Mouse (Mus musculus): ENCODE measurements around the gene Papola.
A peak's percentile ranks its signal among the peaks of the same experiment; 100 is the strongest.

Papola gene

DNA sequence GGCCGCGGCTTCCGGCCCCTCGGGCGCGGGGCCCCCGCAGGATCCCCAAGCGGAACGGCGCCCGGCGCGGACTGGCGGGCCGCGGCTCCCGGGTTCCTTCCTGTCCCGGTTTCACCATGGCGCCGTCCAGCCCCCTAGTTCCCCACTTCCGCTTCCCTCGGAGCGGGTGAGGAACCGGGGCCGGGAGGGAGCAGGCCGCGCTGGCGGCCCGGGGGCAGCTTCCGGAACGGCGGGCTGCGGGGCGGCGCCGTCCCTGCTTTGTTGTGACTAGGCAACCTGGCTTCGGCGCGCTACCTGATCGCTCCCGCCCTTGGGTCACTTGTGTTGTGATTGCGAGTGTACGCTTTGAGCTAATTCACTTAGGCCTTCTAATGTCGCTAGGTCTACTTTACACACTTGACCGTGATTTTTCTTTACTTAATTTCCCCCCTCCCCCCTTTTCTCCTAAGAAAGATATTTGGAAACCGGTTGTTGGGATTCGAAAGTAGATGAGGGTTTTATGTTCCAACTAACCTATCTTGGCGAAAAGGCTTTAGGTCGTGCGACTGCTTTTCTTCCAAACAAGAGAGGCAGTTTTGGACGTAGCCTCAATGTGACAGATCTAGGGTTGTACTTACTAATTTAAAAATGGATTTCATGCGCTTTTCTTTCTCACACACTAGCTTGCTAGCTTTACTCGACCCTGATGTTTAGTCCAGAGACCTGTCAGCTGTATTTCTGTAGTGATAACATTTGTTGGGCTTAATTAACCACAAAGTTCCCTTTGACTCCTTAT lies 693 bp downstream of the Papola start:
- no peak for TF ChIP-seq POU5F1 (IDR thresholded peaks at IDR 0.05; ENCODE audit: borderline replicate concordance, low read length)
- TF ChIP-seq NANOG (IDR thresholded peaks at IDR 0.05; ENCODE audit: borderline replicate concordance, low read length), result no peak
- TF ChIP-seq CTCF (conservative IDR thresholded peaks at IDR 0.05; ENCODE audit: low read length), result no peak

DNA sequence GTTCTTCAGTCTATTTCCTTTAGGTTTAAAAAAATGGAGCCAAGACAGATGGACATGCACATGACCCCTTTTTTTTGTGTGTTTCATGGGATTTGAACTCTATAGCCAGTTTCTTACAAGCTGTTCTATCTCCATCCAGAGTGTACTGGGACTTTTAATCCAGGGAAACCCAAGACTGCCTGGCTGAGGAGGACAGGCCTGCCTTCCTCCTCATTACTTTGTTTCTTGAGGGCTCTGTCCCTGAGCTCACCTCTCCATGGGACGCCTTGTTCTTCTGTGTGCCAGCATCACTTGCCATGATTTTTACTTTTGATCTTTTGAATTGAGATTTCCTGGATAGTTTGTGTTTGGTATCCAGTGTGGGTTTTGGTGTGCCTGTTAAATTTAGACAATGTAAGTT lies 1.6 kb downstream of the Papola start:
- TF ChIP-seq CTCF (conservative IDR thresholded peaks at IDR 0.05; ENCODE audit: low read length) (no peak), NANOG (IDR thresholded peaks at IDR 0.05; ENCODE audit: borderline replicate concordance, low read length) (no peak), POU5F1 (IDR thresholded peaks at IDR 0.05; ENCODE audit: borderline replicate concordance, low read length) (no peak)
- Histone ChIP-seq H3K4me3 (replicated peaks; ENCODE audit: low read length) (peak overlapping the region; percentile 91), H3K9me3 (ENCODE audit: low read length) (no peaks in the 10 kb centered on the region), H3K27me3 (ENCODE audit: insufficient read depth, low read length) (no peaks in the 10 kb centered on the region), H3K36me3 (ENCODE audit: insufficient read depth, low read length) (peaks cover 31% of the 10 kb centered on the region), H3K4me1 (replicated peaks; ENCODE audit: low read depth, low read length) (peaks cover 66% of the 10 kb centered on the region)

More for the DNA sequence above, 693 bp downstream of the Papola start:
- H3K36me3 ChIP-seq (ENCODE audit: insufficient read depth, low read length), result peaks cover 23% of the 10 kb centered on the region
- no peaks in the 10 kb centered on the region for H3K27me3 ChIP-seq (ENCODE audit: insufficient read depth, low read length)
- no peaks in the 10 kb centered on the region for H3K9me3 ChIP-seq (ENCODE audit: low read length)
- H3K4me1 ChIP-seq (replicated peaks; ENCODE audit: low read depth, low read length), result peaks cover 62% of the 10 kb centered on the region
- H3K4me3 ChIP-seq (replicated peaks; ENCODE audit: low read length), result peak overlapping the region; percentile 91

DNA sequence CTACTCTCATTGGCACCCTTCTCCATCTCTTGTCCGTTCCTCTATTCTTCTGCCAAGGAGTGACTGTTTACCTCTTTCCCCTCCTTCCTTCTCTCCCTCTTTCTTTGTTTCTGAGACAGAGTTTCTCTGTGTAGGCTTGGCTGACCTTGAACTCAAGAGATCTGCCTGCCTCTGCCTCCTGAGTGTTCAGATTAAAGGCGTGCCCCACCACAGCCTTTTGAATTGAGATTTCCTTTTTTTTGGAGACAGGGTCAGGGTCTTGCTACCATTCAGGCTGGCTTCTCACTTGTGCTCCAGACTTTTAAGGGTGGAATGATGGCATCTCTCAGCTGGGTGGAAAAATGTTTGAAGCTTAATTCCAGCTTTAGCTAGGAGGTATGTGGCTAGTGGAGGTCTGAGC lies 3.1 kb downstream of the Papola start:
- peaks cover 31% of the 10 kb centered on the region for H3K36me3 ChIP-seq (ENCODE audit: insufficient read depth, low read length)
- no peaks in the 10 kb centered on the region for H3K9me3 ChIP-seq (ENCODE audit: low read length)
- TF ChIP-seq NANOG (IDR thresholded peaks at IDR 0.05; ENCODE audit: borderline replicate concordance, low read length), result no peak; the same call in 1 of the 2 replicates
- TF ChIP-seq CTCF (conservative IDR thresholded peaks at IDR 0.05; ENCODE audit: low read length), result no peak
- TF ChIP-seq POU5F1 (IDR thresholded peaks at IDR 0.05; ENCODE audit: borderline replicate concordance, low read length), result no peak
- 0 out of 2 replicates have a peak overlapping the region, but pooled peaks have one; percentile 8 for H3K4me3 ChIP-seq (replicated peaks; ENCODE audit: low read length)
- no peaks in the 10 kb centered on the region for H3K27me3 ChIP-seq (ENCODE audit: insufficient read depth, low read length)
- peaks cover 78% of the 10 kb centered on the region for H3K4me1 ChIP-seq (replicated peaks; ENCODE audit: low read depth, low read length)

DNA sequence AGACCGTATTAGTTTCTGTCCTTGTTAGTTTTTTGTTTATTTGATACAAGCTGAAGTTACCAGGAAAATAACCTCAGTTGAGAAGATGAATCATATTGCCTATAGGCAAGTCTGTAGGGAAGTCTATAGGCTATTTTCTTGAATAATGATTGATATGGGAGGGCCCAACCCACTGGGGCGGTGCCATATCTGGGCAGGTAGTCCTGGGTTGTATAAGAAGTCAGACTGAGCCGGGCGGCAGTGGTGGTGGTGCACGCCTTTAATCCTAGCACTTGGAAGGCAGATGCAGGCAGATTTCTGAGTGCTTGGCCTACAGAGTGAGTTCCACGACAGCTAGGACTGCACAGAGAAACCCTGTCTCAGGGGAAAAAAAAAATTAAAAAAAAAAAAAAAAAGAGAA lies 5.4 kb downstream of the Papola start:
- Histone ChIP-seq H3K27me3 (ENCODE audit: insufficient read depth, low read length) (no peaks in the 10 kb centered on the region), H3K4me1 (replicated peaks; ENCODE audit: low read depth, low read length) (peaks cover 88% of the 10 kb centered on the region), H3K9me3 (ENCODE audit: low read length) (no peaks in the 10 kb centered on the region), H3K36me3 (ENCODE audit: insufficient read depth, low read length) (peaks cover 44% of the 10 kb centered on the region), H3K4me3 (replicated peaks; ENCODE audit: low read length) (peak overlapping the region; percentile 39)
- TF ChIP-seq CTCF (conservative IDR thresholded peaks at IDR 0.05; ENCODE audit: low read length) (no peak), POU5F1 (IDR thresholded peaks at IDR 0.05; ENCODE audit: borderline replicate concordance, low read length) (no peak), NANOG (IDR thresholded peaks at IDR 0.05; ENCODE audit: borderline replicate concordance, low read length) (no peak)

DNA sequence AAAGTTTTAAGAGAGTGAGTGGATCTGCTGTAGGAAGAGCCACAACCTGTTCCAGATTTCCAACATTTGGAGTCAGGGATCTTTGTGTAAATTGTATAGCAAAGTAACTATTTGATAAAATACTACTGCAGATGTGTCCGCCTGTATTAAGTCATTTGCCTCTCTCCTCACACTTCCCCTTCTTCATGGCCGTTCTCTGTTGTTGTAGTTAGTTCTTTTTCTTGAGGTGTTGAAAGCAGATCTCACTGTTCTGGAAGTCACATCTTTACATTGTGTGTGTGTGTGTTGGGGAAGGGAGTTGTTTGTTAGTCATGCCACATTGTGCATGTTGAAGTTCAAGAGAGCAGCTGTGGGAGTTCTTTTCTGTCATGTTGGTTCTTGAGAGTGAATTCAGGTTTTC lies 10.4 kb downstream of the Papola start:
- Histone ChIP-seq H3K9me3 (ENCODE audit: low read length) (no peaks in the 10 kb centered on the region), H3K4me3 (replicated peaks; ENCODE audit: low read length) (no peak overlapping the region), H3K36me3 (ENCODE audit: insufficient read depth, low read length) (peaks cover 57% of the 10 kb centered on the region), H3K27me3 (ENCODE audit: insufficient read depth, low read length) (no peaks in the 10 kb centered on the region), H3K4me1 (replicated peaks; ENCODE audit: low read depth, low read length) (peaks cover 90% of the 10 kb centered on the region)
- TF ChIP-seq NANOG (IDR thresholded peaks at IDR 0.05; ENCODE audit: borderline replicate concordance, low read length) (no peak), POU5F1 (IDR thresholded peaks at IDR 0.05; ENCODE audit: borderline replicate concordance, low read length) (no peak), CTCF (conservative IDR thresholded peaks at IDR 0.05; ENCODE audit: low read length) (no peak)

DNA sequence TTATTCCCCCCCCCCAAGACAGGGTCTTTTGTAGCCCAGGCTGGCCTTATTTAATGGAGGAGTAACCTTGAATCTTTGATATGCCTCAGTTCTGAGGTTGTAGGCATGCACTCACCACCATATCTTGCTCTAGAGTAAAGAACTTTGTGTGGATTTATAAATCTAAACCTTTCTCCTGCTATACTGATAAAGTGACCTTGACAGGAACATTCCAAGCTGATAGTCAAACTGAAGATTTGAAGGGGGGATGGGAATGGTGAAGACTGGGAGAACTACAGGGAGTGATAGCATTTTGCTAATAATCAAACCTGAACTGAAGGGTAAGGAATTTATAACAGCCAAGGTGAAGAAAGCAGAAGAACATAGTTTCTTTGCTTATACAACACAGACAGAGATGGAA lies 13.5 kb downstream of the Papola start:
- H3K36me3 ChIP-seq (ENCODE audit: insufficient read depth, low read length), result peaks cover 78% of the 10 kb centered on the region
- TF ChIP-seq NANOG (IDR thresholded peaks at IDR 0.05; ENCODE audit: borderline replicate concordance, low read length) (no peak), CTCF (conservative IDR thresholded peaks at IDR 0.05; ENCODE audit: low read length) (no peak), POU5F1 (IDR thresholded peaks at IDR 0.05; ENCODE audit: borderline replicate concordance, low read length) (no peak)
- peaks cover 87% of the 10 kb centered on the region for H3K4me1 ChIP-seq (replicated peaks; ENCODE audit: low read depth, low read length)
- H3K4me3 ChIP-seq (replicated peaks; ENCODE audit: low read length), result no peak overlapping the region
- no peaks in the 10 kb centered on the region for H3K9me3 ChIP-seq (ENCODE audit: low read length)
- no peaks in the 10 kb centered on the region for H3K27me3 ChIP-seq (ENCODE audit: insufficient read depth, low read length)

DNA sequence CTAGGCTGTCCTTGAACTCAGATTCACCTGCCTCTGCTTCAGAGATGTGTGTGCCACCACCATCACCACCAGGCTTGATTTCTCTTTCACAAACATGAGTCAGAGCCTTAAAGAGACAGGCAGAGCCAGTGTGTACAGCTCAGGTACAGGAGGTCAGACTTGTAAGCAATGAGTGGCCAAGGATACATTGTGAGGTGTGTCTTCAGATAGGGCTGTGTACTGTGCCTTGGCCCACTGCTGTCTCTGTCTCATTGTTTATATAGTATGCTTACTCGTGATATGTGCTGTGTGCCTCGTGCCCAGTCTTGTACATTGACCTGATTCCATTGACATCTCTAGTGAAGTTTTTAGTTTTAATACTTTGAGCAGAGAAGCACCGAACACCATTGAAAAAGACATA lies 21.3 kb downstream of the Papola start:
- Histone ChIP-seq H3K4me3 (replicated peaks; ENCODE audit: low read length) (no peak overlapping the region), H3K27me3 (ENCODE audit: insufficient read depth, low read length) (no peaks in the 10 kb centered on the region), H3K36me3 (ENCODE audit: insufficient read depth, low read length) (peaks cover 95% of the 10 kb centered on the region), H3K4me1 (replicated peaks; ENCODE audit: low read depth, low read length) (peaks cover 56% of the 10 kb centered on the region), H3K9me3 (ENCODE audit: low read length) (no peaks in the 10 kb centered on the region)
- TF ChIP-seq CTCF (conservative IDR thresholded peaks at IDR 0.05; ENCODE audit: low read length) (no peak), NANOG (IDR thresholded peaks at IDR 0.05; ENCODE audit: borderline replicate concordance, low read length) (no peak), POU5F1 (IDR thresholded peaks at IDR 0.05; ENCODE audit: borderline replicate concordance, low read length) (no peak)

DNA sequence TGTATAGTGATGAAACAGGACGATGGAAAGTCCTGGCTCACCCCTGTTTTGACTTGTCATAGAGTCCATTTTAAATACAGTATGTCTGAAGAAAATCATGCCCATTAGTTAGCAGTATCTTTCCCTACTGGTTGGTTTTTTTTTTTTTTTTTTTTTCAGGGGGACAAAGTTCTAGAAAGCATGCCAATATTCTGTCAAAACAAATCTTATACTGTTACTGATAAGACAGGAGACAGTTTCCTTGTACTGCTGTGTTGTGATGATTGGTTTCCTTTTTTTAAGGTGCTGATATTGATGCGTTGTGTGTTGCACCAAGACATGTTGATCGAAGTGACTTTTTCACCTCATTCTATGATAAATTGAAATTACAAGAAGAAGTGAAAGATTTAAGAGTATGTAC lies 21.7 kb downstream of the Papola start:
- H3K4me3 ChIP-seq (replicated peaks; ENCODE audit: low read length), result no peak overlapping the region

More for the DNA sequence above, 21.7 kb downstream of the Papola start:
- no peaks in the 10 kb centered on the region for H3K27me3 ChIP-seq (ENCODE audit: insufficient read depth, low read length)
- peaks cover 52% of the 10 kb centered on the region for H3K4me1 ChIP-seq (replicated peaks; ENCODE audit: low read depth, low read length)
- TF ChIP-seq CTCF (conservative IDR thresholded peaks at IDR 0.05; ENCODE audit: low read length), result no peak
- TF ChIP-seq POU5F1 (IDR thresholded peaks at IDR 0.05; ENCODE audit: borderline replicate concordance, low read length), result no peak
- TF ChIP-seq NANOG (IDR thresholded peaks at IDR 0.05; ENCODE audit: borderline replicate concordance, low read length), result no peak
- no peaks in the 10 kb centered on the region for H3K9me3 ChIP-seq (ENCODE audit: low read length)
- peaks cover 95% of the 10 kb centered on the region for H3K36me3 ChIP-seq (ENCODE audit: insufficient read depth, low read length)

Measured in E14TG2a.4 (cell line).